Mouse (Mus musculus): ENCODE measurements around the gene Tmem94.

- no peak for TF ChIP-seq CTCF (IDR thresholded peaks at IDR 0.05; ENCODE audit: control insufficient read depth, insufficient read depth, insufficient read length)
- TF ChIP-seq MYOD1 (IDR thresholded peaks at IDR 0.05; ENCODE audit: control insufficient read depth, insufficient read length, low read depth) = no peak
- no peak for TF ChIP-seq MYOG (IDR thresholded peaks at IDR 0.05; ENCODE audit: control insufficient read depth, extremely low read depth, insufficient read length)
- TF ChIP-seq MAX (IDR thresholded peaks at IDR 0.05) = no peak
- TF ChIP-seq FOSL1 (IDR thresholded peaks at IDR 0.05; ENCODE audit: insufficient read depth, low read length, poor library complexity, severe bottlenecking) = no peak
- TF ChIP-seq CEBPB (IDR thresholded peaks at IDR 0.05; ENCODE audit: low read depth) = no peak
These were observed 32.4 kb downstream of the Tmem94 start for GRCm38 (mm10) chr11:115797665-115798064.
